Mouse (Mus musculus): ENCODE results near the gene Sept14.

The Sept14 gene

DNA sequence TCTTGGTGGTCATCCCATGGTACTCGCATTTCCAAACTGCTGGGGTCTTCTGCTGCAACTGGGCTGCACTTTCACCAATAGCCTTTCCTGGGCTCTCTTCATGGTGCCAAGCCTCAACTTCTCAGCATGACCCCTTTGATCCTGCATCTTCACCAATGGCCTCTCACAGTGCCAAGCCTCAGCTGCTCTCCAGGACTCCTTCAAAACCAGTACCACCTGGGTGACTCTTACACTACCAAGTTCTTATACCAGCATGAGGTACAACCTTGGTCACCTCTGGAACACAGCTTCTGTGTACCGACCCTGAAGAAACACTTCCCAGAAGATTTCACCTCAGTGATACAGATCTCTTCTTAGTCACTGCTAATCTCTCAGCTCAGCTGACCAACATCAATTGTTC lies at the start of gene Sept14:
Gene Sept14 (minus strand): TSS at position 101 of the 400 bp plus-strand sequence.
- in situ Hi-C loops (cut with MboI; ENCODE audit: unreplicated experiment in 2 of 2) = no loop called here

DNA sequence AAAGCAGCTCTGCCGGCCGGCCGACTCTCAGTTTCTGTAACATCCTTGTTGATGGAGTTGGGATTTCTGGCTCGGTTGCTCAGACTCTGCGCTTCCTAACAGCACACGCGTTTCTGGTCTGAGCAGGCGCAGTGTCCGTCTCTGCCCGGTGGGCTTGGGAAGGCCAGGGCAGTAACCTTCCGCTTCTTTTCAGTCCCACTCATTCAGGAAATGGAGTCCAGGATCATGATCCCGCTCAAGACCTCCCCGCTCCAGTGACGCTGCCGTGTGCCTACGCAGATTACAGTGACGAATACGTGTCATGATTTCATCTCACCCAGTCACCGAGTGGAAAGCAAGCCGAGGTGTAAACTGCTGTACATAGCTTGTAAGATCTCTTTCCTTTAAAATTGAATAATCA lies 48.6 kb upstream of the Sept14 start:
- in situ Hi-C loops (cut with MboI; ENCODE audit: unreplicated experiment in 2 of 2) = no loop called here

DNA sequence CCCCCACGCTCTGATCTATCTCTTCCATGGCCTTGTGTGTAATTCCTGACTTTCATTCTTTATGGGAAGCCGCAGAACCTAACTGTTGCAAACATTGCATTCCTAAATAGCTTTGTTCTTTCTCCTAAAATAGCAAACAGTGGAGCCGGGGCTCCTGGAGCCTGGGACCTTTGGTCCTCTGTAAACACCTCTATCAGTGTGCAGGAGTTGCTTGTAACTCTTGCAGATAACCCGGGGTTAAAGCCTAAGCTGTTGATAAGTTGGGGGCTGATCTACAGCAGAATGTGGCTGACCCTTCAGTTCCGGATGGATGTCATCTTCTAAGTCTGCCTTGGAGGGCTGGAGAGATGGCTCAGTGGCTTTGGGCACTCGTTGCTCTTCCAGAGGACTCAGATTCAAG lies 35.7 kb upstream of the Sept14 start:
- in situ Hi-C loops (cut with MboI; ENCODE audit: unreplicated experiment in 2 of 2) = loop anchor here (5.0 kb wide), 1 partner anchor 132 kb away; no protein-coding TSS in a partner anchor

DNA sequence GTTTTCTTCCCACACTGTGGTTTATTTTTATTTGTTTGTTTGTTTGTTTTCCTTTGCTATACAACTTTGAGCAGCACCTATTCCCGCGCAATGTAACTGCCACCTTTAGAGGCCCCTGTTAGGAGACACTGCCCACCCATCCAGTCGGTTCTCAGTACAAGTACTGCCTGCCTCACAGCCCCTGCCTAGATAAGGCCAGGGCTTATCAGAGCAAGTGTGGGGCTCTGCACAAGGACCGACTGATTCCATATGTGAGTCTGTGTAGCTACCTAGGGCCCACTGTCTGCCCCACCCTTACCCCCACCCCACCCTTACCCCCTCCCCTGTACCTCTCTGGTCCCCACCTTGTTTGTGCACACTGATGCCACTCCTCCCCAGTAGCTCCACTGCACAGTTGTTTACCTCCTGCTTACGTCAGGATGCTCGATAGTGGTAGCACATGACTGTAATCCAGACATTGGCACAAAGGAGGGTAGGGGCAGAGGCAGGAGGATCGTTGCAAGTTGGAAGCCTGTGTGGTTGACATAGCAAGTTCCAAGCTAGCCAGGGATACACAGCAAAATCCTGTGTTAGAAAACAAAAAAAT lies 34.7 kb upstream of the Sept14 start:
- in situ Hi-C loops (cut with MboI; ENCODE audit: unreplicated experiment in 2 of 2) = loop anchor here (5.0 kb wide), 1 partner anchor 131 kb away; no protein-coding TSS in a partner anchor

DNA sequence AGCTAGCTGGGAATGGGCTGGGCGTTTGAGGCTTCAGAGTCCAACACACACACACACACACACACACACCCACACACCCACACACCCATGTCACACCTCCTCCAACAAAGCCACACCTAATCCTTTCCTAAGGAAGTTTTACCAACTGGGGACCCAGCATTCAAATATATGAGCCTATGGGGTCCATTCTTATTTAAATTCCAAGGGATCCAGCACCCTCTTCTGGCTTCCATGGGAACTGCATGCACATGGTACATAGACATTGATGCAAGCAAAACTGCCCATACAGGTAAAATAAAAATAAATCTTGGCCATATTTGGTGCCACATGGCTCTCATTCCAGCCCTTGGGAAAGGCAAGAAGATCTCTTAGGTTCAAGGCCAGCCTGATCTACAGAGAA lies 32.7 kb upstream of the Sept14 start:
- in situ Hi-C loops (cut with MboI; ENCODE audit: unreplicated experiment in 2 of 2) = loop anchor here (5.0 kb wide), 1 partner anchor 129 kb away; no protein-coding TSS in a partner anchor

DNA sequence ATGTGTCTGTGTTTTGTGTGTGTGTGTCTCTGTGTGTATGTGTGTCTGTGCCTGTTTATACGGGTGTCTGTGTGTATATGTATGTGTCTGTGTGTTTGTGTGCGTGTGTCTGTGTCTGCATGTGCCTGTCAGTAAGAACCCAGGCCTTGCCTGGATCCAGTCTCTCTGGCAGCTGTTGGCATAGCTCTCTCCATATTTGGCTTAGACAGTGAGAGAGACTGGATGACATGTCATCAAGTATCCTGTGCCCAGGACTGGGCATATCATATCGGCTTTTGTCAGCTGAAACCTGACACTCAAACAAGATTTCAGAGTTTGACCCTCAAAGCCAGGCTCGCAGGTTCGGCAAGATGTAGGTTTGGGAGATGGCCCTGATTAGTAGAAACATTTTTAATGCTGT lies 22.7 kb upstream of the Sept14 start:
- in situ Hi-C loops (cut with MboI; ENCODE audit: unreplicated experiment in 2 of 2) = no loop called here

DNA sequence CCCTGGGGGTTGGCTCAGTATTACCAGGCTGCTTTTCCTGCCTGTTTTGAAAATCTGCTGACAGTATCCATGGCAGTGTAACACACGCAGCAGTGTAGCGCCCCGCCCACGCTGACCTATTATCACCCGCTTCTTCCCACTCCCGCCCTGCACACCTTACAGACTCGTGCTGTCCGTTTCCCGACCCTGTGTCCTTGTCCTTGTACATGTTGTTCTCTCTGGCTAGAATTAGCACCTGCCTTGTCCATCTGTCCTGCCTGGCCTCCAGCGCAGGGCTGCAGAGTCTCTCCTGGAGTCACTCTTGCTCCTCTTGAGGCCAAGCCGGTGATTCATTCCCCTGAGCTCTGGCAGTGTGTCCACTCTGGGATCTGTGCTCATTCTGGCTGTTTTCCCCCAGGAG lies 22.0 kb upstream of the Sept14 start:
- in situ Hi-C loops (cut with MboI; ENCODE audit: unreplicated experiment in 2 of 2) = no loop called here

DNA sequence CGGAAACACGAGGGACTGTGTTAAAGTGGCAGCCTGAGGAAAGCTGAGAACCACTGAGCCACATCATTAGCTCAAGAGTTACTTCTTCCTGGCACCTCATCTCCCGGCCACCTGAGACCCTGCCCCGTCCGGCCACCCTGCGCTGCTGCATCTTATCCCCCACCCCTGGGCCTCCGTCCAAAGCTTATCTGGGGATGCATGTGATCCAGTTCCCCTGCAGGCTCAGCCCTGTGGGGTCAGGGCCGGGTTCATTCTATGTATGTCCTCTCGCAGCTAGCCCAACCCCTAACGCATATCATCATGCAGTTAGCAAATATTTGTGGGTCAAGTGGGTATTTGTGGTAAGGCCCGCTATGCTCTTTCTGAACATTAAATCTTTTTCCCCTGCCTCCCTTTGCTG lies 21.0 kb upstream of the Sept14 start:
- in situ Hi-C loops (cut with MboI; ENCODE audit: unreplicated experiment in 2 of 2) = loop anchor here in 1 of 2 experiments (10.0 kb wide), 1 partner anchor 526 kb away; the partner anchor contains the start of genes Sbds and Tyw1

DNA sequence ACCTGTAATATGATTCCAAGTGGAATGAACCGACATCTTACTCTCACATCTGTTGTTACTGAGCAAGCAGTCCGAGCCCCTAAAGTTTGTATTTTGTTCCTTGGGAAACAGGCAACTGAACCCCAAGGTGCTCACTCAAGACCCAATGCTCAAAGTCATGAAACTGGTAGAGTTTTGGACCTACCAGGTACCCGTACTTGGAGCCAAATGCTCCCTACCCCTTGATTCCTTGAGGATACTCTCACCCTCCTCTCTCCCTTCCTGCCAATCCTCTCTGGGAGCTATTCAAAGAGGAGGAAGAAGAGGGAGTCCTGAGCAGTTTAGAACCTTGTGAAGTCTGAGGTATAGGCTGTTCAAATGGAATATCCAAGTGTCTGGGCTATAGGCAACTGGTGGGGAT lies 18.5 kb upstream of the Sept14 start:
- in situ Hi-C loops (cut with MboI; ENCODE audit: unreplicated experiment in 2 of 2) = loop anchor here in 1 of 2 experiments (10.0 kb wide), 1 partner anchor 528 kb away; the partner anchor contains the start of genes Sbds and Tyw1

DNA sequence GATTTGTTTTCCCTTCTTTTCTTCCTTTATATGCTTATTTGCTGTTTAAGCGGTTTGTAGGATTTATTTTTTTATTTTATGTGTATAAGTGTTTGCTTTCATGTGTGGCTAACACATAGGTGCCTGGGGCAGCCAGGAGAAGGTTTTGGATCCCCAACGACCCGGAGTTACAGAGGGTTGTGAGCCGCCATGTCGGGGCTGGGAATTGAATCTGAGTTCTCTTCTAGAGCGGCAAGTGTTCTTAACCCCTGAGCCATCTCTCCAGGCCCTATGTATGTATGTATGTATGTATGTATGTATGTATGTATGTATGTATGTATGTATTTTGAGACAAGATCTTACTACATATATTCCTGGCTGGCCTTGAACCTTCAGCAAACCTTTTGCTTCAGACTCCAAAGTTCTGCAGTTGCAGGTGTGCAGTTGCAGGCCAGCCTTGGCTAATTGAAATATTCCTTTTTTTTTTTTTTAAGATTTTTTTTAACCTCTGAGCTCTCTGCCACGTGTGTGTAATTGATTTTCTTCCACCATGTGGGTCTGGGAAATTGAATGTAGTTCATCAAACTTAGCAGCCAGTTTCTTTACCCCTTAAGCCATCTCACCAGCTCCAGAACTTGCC lies 17.6 kb upstream of the Sept14 start:
- in situ Hi-C loops (cut with MboI; ENCODE audit: unreplicated experiment in 2 of 2) = loop anchor here in 1 of 2 experiments (10.0 kb wide), 1 partner anchor 529 kb away; the partner anchor contains the start of genes Sbds and Tyw1

DNA sequence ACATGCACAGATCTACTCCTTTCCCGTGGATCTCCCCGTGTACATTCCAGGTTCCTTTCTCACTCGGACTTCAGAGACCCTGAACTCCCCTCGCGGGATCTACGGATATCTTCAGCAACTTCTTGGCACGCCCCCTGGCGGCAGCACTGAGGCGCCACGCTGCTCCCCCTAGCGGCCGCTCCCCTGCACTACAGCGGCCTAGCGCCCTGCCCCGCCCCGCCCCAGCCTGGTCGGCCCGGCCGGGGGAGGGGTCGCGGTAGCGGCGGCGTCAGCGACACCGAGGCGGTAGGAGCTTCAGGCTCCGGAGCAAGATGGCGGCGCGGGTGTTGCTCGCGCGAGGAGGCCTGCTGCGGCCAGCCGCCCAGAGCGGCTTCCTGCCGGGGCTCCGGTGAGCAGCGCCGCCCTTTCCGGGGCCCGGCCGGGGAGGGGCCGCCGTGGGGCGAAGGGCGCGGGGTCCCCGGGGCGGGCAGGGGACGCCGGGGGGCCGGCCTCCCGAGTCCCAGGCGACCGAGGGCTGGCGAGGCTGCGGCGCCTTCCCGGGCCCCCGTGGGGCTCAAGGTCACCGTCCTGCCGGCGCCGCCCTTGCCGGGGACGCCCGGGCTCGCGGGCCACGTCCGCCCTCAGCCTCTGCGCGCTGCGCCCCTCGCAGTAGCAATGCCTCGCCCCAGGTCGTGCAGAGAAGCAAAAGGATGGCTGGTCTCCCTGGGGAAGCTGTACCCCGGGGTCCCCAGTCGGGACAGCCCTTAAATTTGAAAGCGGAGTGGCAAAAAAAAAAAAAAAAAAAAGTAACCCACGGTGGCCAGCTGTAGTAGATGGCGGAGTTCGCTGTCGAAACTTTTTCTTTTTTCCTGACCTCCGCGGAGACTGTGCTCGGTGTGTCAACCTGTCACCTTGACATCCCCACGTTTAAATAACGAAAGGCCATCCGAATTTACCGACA lies 16.8 kb upstream of the Sept14 start, which contains the start of gene Nipsnap2:
Gene Nipsnap2 (plus strand): TSS at position 230 of the 940 bp plus-strand sequence.
- in situ Hi-C loops (cut with MboI; ENCODE audit: unreplicated experiment in 2 of 2) = loop anchor here (5.0 to 10.0 kb wide), 4 partner anchors 223 to 713 kb away; partner anchors contain the start of genes Ran (in 1 of the 2), Sbds (in 1 of the 2), Sfswap (in 1 of the 2) and Tyw1 (in 1 of the 2)

DNA sequence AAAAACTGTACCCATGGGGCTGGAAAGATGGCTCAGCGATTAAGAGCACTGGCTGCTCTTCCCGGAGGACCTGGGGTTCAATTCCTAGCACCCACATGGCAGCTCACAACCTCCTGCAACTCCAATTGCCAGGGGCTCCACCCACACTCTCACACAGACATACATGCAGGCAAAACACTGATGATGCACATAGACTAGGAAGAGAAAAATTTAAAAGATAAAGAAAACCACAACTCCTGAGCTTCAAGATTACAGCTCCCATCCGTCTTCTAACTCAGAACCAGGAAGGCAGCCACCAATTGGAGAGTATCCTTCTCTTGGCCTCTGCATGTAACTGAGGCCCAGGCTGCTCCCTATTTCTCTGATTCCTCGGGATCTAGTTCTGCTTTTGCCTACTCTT lies 16.0 kb upstream of the Sept14 start:
- in situ Hi-C loops (cut with MboI; ENCODE audit: unreplicated experiment in 2 of 2) = loop anchor here (5.0 to 10.0 kb wide), 4 partner anchors 222 to 712 kb away; partner anchors contain the start of genes Ran (in 1 of the 2), Sbds (in 1 of the 2), Sfswap (in 1 of the 2) and Tyw1 (in 1 of the 2)

DNA sequence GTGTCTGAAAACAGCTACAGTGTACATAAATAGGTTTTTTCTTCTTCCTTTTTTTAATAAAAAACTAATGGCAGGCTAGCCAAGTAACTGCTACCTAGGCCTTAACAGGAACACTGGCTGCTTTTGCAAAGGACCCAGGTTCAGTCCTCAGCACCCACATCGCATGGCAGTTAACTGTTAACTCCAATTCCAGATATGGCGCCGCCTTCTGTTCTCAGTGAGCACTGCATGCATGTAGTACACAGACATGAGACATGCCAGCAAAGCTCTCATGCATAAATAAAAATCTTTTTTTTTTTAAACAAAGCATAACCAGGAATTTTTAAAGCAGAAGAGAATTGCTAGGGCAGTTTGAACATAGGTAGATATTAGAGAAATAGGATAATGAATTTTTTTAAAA lies 11.9 kb upstream of the Sept14 start:
- in situ Hi-C loops (cut with MboI; ENCODE audit: unreplicated experiment in 2 of 2) = loop anchor here (5.0 to 10.0 kb wide), 4 partner anchors 218 to 708 kb away; partner anchors contain the start of genes Ran (in 1 of the 2), Sbds (in 1 of the 2), Sfswap (in 1 of the 2) and Tyw1 (in 1 of the 2)

DNA sequence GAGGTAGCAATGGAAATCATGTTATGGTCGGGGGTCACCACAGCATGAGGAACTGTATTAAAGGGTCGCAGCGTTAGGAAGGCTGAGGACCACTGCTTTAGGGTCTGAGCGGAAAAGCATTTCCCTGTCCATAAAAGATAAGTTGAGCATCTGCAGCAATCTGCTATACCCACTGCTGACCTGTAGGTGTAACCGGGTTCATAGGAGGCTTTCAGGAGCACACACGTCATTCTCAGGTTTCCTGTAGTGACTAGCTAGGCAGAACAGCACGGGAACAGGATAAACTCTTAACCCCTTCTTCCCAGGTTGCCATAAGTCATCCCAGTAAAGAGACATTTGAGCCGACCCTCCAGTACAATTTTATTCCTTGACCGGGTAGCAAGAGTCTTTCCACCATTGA lies 8.7 kb upstream of the Sept14 start:
- in situ Hi-C loops (cut with MboI; ENCODE audit: unreplicated experiment in 2 of 2) = loop anchor here in 1 of 2 experiments (5.0 to 10.0 kb wide), 2 partner anchors 212 to 540 kb away; partner anchors contain the start of genes Sbds, Sfswap and Tyw1

DNA sequence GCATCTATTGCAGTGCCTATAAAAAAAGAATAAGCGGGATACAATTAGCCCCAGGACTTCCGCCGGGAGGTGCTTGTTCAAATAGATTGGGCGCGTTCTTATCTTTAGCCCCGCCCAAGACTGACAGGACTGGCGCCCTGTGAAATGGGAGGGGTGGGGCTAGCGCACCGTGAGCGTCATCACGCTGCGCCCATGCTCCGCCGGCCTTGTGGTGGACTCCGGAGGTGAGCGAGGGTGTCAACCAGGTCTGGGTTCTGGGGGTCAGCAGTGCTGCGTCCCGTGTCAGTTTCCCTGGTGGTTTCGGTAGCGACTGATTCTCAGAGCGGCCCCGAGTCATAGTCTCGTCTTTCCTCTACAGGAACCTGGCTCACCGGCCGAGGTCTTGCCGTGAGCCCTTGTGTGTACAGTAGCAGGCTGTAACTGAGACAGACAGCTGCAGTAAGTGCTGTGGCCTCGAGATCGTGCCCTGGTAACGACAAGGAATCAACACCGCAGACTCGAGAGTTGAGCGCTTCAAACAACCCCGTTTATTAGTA lies 7.1 kb upstream of the Sept14 start, which contains the start of gene Mrps17:
Gene Mrps17 (plus strand): TSS at position 172 of the 536 bp plus-strand sequence.
- in situ Hi-C loops (cut with MboI; ENCODE audit: unreplicated experiment in 2 of 2) = loop anchor here in 1 of 2 experiments (5.0 to 10.0 kb wide), 2 partner anchors 211 to 542 kb away; partner anchors contain the start of genes Sbds, Sfswap and Tyw1

DNA sequence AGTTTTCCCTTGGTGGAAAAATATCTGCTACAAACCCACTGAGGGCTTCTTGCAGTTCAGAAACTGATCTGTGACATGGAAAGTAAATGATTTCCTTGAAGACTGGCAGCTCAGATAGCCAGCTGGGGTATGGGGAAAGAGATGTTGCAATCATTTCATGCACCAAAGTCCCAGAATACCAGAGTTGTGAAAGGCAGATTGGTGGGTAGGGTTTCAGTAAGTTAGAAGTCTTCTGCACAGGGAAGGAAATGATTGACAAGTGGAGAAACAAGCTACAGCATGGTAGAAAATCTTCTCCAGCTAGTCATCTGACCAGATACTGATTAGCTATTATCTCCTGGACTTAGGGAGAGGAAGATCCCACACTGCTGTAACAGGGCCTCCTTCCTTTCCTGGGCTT lies 4.9 kb downstream of the Sept14 start:
- in situ Hi-C loops (cut with MboI; ENCODE audit: unreplicated experiment in 2 of 2) = no loop called here

DNA sequence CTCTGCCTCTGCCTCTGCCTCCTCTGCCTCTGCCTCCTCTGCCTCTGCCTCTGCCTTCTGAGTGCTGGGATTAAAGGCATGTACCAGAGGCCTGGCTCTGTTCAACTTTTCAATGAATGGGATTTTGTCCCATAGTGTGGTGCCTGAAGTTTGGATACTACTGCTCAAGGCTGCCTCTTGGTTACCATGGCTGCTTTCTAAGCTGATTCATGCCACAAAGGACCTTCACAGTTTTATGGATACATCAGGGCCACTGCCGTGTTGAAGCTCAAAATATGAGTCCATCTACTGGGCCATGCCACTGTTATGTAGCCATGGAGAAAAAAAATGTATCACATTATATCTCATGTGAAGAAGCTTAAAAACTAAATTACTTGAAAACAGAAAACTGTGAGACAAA lies 6.6 kb downstream of the Sept14 start:
- in situ Hi-C loops (cut with MboI; ENCODE audit: unreplicated experiment in 2 of 2) = no loop called here

DNA sequence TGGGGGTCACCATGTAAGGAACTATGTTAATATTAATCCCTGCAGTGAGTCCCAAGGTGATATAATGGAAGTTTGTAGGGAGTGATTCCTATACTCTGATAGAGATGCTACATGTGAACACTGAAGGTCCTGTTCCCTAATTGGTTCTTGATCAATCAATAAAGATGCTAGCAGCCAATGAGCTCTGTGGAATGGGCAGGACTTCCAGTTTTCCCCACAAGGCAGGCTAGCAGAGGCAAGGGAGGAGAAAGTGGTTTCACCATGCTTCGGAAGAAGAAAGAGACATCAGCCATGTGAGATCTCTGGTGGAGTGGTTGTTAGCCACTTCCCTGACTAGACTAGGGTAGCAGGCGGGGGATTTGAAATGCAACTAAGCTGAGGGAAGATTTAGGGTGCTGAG lies 7.8 kb downstream of the Sept14 start:
- in situ Hi-C loops (cut with MboI; ENCODE audit: unreplicated experiment in 2 of 2) = no loop called here

DNA sequence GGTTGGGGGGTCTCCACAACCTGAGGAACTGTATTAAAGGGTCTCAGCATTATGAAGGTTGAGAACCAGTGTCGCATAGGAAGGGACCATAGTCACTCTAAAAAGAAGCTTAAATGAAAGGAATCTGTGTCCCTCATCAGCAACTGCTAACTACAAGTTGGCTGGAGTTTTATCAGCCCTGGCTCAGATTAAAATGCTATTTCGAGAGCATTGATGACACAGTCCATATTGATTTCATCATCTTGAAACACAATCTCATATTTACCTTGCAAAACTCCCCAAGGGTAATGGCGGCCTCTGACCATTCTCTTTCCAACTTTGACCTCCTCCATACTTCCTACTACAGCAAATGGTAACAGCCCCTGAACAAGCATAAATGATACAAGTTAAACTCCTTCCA lies 17.8 kb downstream of the Sept14 start:
- in situ Hi-C loops (cut with MboI; ENCODE audit: unreplicated experiment in 2 of 2) = no loop called here

DNA sequence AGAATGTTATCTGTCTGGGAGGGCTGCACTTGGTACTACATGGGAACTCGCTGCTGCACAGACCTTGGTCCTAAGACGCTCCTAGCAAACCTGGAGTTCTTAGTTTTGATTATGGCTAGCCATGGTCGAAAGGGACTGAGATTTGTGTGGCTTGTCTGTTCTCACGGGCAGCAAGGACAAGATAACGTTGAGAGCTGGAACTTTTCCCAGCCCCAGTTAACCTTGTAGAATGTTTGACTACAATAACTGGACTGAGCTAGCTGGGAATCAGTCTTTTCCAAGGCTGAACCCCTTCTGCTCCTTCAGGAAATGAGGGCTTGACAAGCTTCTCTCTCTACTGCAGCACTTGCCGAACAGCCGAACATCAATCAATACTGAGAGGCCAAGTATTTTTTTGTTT lies 20.7 kb downstream of the Sept14 start:
- in situ Hi-C loops (cut with MboI; ENCODE audit: unreplicated experiment in 2 of 2) = no loop called here
